Mouse (Mus musculus) WW6 (cell line): ENCODE measurements around the gene Ece2.

ENCODE experiments used
- DNase-seq: peaks from one replicate; pipeline ENCODE4 v3.0.0-alpha.2; 2013; ENCODE audit warnings: low read depth, low spot score

Ece2 gene

GRCm38 (mm10) chr16:20690774-20691173 is 61.1 kb downstream of the Ece2 start:
- DNase-seq, result no peak

DNA sequence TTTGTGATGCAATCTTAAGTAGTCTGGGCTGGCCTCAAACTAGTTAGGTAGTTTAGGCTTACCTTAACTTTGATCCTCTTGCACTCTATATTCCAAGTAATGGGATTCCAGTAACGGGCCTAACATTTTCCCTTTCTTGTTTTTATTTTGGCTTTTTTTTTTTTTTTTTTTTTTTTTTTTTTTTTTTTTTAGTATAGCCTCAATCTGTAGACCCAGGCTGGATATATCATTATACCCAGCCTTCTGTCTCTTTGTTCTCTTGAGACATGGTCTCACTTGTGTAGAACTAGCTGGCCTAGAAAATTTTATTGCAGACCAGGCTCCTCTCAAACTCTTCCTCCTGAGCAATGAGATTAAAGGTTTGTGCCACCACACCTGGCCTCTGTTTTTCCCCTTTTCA is 62.0 kb downstream of the Ece2 start:
- DNase-seq, result no peak

- DNase-seq, result no peak
These were observed 62.8 kb downstream of the Ece2 start for GRCm38 (mm10) chr16:20692241-20692965.

DNA sequence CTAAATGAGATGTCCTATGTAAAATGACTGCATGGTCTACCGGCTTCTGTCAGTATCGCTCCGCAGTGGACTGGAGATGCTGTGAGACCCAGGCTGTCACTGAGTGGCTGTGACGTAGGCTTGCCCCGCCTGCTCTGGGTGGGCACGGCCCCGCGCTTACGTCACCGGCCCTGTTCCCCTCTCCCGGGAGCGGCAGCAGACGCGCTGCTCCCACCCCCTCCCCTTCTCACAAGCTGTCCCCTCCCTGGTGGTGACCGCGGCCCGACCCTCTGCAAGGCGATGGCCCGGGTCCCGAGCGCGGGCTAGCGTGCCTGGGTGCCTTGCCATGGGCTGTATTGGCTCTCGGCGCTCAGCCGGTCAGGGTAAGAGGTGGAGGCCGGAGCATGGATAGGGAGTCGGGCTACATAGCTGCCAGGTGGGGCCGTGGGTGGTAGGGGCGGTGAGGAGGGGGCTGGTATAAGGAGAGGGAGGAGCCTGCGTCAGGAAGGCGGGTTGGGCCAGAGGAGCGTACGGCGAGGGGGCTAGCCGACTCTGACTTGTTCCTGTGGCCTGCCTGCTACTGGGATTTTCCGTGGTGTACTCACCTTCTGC is 63.6 kb downstream of the Ece2 start, which contains the start of gene Fam131a:
Fam131a (plus strand) TSS at position 131 of the 591 bp plus-strand sequence.
- DNase-seq, result no peak

DNA sequence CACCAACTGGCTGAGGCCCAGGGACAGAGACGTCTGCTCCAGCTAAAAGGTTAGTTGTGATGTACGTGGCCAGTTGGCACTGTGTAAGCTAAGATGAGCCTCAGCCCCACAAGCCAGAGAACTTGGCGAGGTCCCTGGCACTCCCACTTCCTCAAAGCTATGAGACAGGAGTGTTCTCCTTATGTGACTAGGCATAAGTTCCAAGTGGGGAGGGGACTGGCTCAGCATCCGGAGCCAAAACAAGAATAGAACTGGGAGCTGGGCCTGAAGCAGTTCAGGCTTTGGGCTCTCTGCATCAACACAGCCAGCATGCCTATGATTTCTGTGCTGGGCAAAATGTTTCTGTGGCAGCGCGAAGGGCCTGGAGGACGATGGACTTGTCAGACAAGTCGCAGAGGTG is 65.2 kb downstream of the Ece2 start:
- DNase-seq, result no peak

DNA sequence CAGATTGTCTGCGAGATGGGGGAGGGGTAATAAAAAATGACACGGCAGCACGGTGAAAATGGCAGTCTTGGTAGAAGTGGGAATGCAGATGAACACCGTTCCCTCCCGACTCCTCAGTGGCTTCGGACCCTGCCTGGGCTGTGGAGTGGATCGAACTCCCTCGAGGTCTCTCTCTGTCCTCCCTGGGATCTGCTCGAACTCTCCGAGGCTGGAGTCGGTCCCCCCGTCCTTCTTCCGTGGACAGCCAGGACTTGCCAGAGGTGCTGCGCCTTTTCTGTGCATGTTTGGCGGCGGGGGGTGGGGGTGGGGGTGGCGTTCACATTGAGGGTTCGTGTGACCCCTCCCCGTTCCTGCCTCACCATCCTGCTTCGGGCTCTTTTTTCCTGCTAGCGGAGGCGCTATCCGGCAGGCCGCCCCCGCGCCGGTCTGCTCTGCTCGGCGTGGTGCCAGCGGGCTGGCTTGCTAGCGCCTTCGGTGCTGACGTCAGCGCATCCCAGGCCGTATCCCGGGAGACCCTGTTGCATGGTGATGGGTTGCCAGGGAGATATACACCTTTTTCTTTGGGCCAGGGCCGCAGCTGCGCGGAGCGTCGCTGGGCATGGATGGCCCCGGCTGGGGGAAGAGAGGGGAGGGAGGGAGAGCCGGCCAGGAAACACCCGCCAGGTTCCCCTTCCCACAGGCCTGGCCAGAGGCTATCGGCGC is 66.1 kb downstream of the Ece2 start:
- DNase-seq, result no peak
